Mouse (Mus musculus): ENCODE measurements around the gene 1700014D04Rik. TPM values are rescaled to one million over a fixed set of nuclear protein-coding genes. Genes with fewer than 3 reads are reported as not detected.

The 1700014D04Rik gene
- total RNA-seq, 2 experiments from 2014 or later, result 0.66 to 0.67 TPM

Other genes with a start within 250 kb of the 1700014D04Rik start
- gene Agtpbp1, start 161.5 kb downstream of the 1700014D04Rik start, total RNA-seq (2021), result 100 to 1,000 TPM; 353 to 356 TPM
- gene Naa35, start 161.5 kb downstream of the 1700014D04Rik start, total RNA-seq (2021), result 10 to 100 TPM; 85.7 to 90.3 TPM
- gene Golm1, start 70.9 kb downstream of the 1700014D04Rik start, total RNA-seq (2021), result 10 to 100 TPM; 63.2 to 71.2 TPM
- not detected for gene 4921517D22Rik, start 52.6 kb downstream of the 1700014D04Rik start, total RNA-seq (2021)
- gene Spata31d1a, start 36.4 kb downstream of the 1700014D04Rik start, total RNA-seq (2021), result under 1 TPM; 0.53 to 0.57 TPM
- not detected for gene Spata31d1b, start 34.5 kb downstream of the 1700014D04Rik start, total RNA-seq (2021)
- not detected for gene Spata31d1d, start 15.0 kb downstream of the 1700014D04Rik start, total RNA-seq (2021)
- 100 to 1,000 TPM; 151 to 155 TPM for gene Isca1, start 23.1 kb upstream of the 1700014D04Rik start, total RNA-seq (2021)
- gene Gm49354, start 35.5 kb upstream of the 1700014D04Rik start, total RNA-seq (2021), result not detected
- gene Tut7, start 76.4 kb upstream of the 1700014D04Rik start, total RNA-seq (2021), result 10 to 100 TPM; 55.0 to 58.0 TPM

All from layer of hippocampus, adult 18-20 months (tissue).